Mouse (Mus musculus): ENCODE measurements around the gene Zmynd8.

Zmynd8 gene

DNA sequence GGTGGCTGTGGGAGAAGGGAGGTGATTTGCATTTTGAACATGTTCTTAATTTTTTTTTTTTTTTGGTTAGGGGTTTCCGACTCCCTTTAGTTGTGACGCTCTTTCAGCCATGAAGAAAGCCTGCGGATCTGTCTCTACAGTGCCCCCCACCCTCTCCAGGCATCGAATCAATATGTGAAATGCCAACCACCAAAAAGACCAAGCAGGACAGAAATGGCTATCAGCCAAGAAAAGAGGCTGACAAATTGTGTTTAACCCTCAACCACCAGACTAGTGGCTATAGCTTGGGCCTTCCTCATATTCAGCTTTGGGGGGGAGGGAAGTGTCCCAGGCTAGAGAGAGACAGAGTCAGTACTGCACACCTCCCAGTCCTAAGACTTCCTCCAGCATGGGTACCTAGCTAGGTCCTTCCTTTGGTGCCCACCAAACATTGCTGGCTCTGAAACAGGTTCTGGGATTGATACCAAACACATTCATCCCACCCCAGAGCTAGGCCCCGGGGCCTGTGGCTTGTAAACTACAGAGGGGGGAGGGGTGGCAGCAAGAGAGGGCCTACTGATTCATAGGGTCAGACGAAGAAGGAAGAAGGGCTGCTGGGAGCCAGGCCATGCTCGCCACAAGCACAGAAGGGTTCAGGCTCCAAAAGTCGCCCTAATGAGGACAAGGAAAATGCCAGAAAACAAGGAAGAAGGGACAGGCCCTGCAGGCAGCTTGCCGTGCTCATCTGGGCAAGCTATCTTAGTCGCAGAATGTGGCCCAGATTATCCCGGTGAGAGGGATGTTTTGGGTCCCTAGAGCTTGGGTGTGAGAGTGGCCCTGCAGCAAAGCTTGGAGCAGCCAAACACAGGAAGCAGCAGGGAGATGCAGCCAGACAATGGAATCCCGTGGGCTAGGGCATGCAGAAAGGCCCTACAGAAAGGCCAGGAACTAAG lies 40.1 kb downstream of the Zmynd8 start:
- no peak for DNase-seq (ENCODE audit: low read depth, low spot score)

DNA sequence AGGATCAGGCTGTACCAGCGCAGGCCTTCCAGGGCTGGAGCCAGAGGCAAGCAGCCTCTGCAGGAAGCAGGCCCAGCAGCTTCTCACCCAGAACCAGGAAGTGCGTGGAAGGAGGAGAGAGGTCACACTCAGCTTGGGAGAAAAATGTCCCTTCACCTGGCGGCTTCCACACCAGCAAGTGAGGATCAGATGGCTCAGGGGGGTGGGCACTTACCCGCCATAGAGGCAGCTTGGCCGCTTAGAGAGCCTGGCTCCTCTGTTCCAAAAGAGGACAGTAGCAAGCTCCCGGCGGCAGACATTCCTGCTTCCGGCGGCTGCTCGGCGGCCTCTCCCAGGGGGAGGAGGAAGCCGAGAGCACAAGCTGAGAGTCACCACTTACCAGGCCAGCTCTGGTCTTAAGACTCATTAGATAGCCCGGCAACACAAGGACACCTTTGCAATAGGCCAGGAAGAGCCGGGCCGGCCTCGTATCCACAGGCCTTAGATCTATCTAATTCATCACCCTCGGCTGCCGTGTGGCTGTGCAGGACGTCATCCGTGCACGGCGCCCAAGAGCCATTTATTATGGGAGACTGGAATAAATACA lies 40.9 kb downstream of the Zmynd8 start:
- no peak for DNase-seq (ENCODE audit: low read depth, low spot score)

DNA sequence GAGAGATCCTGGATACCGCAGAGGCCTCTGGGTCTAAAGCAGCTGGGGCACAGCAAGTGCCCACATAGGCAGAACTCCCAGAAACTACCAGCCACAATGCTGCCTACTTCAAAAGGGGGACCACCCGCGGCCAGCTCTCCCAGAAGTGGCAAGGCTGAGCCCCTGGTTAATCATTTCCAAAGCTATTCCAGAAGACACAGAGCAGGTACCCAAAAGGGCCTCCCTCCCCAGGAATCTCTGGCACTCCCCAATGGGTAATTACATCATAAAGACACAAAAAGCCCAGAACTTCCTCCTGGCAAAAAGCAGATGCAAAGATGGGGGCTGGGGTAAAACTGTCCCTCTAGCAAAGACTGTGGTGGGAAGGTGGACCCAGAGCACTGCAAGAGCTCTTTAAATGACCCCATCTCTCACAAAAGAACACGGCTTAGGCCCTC lies 41.4 kb downstream of the Zmynd8 start:
- no peak for DNase-seq (ENCODE audit: low read depth, low spot score)

DNA sequence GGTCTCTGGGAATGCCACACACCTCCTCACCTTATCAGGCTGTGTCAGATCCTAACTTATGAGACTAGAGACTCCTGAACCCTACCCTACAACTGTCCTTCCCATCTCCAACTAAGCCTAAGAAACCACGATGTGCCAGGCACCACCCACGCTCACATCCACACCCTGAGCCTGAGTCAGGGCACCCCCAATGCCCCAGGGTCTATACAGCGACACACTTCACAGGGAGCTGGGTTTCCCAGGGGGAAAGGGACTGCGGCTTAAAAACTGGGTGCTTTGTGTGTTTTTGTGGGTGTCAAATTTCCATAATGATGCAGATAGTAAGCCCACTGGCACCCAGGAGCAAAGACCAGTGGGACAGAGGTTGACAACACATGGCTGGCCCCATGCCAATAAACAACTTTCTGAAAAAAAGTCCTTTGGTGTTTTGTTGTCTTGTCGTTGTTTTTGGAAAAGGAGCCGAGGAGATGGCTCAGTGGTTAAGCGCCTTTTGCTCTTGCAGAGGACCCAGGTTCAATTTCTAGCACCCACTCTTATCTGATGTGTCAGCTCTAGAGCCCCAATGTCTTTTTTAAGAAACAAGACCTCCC lies 42.1 kb downstream of the Zmynd8 start:
- no peak for DNase-seq (ENCODE audit: low read depth, low spot score)

DNA sequence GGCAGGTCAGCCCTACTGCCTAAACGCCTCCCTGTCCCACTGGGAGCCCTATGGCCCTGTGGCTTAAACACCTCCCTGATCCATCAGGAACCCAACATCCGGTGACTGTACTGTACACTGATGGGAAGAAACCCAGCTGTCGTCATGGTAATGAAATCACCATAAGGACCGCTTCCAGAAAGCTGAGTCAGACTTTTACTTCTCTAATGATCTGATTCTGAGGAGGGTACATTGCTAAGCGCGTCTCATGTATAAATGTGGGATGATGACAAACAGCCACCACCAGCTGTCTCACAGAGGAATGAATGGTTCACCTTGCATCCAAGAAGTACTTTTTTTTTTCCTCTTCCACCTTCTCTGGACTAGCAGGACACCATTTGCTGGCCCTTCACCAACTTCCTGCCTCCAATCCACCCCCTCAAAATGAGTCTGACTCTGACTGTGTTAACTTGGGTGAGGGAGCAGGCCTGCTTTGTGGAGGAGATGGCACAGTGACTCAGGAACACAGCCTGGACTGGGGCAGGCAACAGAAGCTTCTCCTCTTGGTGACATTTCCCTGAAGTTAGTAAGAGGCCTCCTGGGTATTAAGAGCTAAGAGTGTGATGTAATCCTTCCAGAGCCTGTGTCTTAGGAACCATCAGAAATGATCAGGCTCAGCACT lies 43.0 kb downstream of the Zmynd8 start:
- DNase-seq (ENCODE audit: low read depth, low spot score), result no peak

DNA sequence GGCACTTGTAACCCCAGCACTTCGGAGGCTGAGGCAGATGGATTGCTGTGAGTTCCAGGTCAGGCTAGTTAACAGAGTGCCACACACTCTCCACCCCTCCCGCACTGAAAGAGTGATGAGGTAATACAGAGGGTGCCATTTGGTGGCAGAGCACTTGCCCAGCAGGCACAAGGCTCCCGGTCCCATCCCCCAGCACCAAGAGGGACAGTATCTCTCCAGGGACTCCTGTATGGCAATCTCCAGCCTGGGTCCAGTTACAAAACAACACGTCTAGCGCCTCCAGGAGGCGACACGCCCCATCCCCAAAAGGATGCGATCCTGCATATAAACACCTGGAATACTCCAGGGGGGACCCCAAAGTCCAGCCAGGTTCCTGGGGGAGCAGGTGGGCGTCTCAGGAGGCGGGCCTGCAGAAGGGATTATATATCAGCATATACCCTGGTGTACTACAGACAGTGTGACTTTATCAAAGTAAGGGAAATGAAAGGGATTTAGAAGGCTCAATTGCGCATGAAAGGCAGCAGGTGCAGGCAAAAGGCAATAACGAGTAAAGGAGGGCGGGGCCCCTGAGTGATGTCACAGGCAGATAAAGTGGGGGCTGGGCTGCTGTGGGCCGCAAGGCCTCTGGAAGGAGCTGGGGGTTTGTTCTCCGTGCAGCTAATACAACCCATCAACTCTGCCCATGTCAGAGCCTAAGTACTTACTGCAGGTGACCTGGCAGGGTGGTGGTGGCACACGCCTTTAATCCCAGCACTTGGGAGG lies 44.4 kb downstream of the Zmynd8 start:
- DNase-seq (ENCODE audit: low read depth, low spot score), result no peak

DNA sequence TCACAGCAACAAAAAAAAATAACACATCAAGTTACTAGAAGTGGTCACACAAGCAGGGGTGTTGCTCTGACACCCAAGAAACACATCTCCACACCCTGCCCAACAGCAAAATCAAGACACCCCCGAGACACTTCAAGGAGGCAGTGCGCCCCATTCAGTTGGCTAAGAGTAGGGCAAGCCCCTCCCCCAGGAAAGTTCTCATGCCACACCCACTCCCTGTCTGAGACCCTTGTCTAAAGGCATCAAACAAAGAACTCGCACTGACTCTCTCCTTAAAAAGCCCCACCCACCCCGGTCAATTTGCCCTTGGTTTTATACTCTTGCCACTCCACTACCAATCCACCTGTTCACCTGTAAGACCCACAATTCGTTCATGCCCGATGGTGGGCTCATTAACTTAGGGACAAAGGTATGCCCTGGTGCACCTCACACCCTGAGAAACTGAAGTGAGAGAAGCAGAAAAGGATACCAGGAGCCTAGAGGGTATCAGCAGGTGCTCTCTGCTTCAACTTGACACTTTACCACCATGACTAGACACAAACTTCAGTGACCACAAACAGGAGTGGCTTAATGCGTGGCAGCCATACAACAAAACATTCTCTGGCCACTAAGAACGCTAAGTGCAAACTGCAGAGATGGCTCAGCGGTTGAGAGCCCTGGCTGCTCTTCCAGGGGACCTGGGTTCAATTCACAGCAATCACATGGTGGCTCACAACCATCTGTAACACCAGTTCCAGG lies 45.8 kb downstream of the Zmynd8 start:
- no peak for DNase-seq (ENCODE audit: low read depth, low spot score)

DNA sequence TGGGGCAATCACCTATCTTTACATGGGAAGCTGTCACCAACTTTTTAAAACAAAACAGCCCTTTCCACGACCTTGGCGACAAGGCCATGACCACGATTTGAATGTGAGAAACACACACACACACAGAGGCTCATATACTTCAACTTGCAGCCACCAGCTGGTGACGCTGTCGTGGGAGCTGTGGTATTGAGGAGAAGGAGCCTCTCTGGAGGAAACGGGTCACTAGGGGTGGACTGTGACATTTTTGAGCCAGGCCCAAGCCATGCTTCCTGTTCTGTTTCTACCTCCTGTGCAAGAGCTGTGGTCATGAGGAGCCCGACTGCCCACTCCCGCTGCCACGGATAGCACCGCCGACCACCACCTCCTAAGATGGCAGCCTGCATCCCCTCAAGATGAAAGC lies 46.4 kb downstream of the Zmynd8 start:
- no peak for DNase-seq (ENCODE audit: low read depth, low spot score)

DNA sequence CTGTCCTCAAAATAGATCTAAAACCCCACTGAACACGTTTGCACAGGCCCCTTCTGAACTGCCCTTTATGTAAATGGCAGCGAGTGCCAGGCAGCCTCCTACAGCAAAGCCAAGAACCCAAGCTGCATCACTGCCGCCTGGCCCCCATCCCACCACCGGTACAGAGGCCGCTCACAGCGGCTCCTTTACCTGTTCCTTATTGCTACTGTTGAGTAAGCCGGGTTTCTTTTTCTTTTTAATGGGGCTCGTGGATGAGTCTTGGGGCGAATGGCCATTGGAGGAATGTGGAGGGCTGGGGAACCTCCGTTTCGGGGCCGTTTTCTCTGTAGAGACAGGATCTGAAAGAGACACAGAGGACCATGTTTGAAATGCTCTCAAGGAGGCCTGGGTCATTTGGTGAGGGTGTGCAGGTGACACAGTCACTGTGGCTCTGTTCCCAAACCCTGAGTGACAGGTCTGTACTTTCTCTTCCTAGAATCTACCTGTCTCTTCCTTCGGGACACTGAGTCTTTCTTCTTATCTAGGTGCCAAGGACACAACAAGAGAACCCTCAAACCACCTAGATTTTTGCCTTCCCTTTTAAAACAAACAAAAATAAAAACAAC lies 46.9 kb downstream of the Zmynd8 start:
- no peak for DNase-seq (ENCODE audit: low read depth, low spot score)

DNA sequence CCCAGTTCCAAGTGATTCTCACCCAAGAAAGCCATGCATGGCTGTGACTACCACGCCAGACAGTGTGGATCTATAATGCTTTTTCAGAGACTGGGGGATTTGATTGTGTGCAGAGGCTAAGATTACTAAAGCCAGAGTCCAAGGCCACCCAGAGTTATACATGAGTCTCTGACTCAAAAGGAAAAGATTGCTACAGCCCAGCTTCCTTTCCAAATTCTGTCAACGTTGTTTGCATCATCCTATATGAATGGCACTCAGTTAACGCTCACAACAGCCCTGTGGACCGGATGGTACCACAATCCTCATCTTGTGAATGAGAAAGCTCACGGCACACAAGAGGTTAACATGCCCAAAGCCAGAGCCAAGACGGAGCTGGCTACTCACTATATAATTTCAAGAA lies 48.0 kb downstream of the Zmynd8 start:
- no peak for DNase-seq (ENCODE audit: low read depth, low spot score)

DNA sequence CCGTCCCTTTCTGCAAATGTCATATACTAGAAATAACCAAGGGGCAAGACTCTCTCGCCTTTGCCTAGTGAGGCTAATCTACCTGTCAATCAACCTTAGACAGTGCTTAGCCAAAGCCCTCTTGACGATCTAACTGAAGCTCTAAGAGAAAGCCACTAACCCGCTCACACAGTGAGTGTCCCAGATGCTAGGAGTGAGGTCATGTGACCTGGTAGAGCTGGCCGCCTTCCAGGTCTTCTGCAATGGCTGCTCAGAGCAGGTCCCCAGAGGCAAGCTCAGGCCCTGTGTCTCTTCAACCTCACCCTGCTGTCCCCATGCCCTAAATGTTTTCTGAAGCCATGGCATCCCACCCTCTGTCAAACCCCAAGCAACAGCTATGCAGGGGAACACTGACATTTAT lies 49.7 kb downstream of the Zmynd8 start:
- DNase-seq (ENCODE audit: low read depth, low spot score), result no peak

DNA sequence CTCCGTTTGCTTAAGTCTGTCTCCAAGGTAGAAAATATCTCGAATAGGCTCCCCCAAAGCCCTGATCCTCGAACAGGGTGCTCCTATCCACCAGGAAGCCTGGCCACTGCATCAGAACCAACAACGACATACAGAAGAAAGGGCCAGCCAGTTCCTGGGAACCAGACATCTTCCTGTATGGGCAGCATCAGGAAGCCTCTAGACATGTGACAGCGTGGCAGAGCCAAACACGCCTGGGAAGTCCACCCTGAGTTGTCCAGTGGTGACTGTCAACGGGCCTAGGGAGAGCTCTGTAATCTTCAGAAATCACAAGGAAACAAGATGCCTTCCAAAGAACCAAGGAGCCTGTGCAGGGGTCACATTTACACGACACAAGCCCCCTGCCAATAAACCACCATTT lies 52.0 kb downstream of the Zmynd8 start:
- no peak for DNase-seq (ENCODE audit: low read depth, low spot score)

DNA sequence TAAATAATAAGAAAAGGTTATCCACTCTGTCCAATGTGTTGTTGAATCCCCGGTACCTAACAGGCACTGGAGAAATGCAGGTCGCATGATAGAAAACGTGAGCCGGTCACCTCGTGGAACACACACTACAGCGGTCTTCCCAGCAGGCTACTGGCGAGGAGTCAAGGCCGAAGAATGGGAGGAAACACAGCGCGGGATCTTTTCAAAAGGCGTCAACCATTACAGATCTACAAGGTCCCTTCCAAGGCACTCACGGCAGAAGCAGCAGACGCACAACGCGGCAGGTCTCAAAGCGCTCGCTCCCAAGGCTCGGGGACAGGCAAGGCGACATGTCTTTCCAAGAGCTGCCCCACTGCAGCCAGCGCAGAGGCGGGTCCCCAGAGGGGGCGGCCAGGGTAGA lies 53.3 kb downstream of the Zmynd8 start:
- DNase-seq (ENCODE audit: low read depth, low spot score), result no peak

DNA sequence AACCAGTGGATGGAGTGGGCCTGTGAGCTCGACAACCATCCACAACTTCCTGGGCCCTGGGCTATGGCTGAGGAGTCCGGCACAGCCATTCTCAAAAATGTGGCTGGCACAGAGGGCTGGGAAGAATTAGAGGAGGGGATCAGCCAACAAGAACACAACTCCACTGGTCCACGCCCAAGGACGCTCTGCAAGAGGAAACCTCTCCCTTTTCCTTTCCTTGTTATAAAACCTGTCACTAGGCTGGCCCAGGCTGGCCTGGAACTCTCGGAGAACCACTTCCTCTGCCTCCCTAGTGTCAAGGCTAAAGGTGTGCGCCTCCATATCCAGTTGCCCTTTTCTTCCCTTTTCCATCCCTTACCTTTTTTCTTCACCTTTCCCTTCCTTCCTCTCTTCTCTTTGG lies 55.5 kb downstream of the Zmynd8 start:
- no peak for DNase-seq (ENCODE audit: low read depth, low spot score)

DNA sequence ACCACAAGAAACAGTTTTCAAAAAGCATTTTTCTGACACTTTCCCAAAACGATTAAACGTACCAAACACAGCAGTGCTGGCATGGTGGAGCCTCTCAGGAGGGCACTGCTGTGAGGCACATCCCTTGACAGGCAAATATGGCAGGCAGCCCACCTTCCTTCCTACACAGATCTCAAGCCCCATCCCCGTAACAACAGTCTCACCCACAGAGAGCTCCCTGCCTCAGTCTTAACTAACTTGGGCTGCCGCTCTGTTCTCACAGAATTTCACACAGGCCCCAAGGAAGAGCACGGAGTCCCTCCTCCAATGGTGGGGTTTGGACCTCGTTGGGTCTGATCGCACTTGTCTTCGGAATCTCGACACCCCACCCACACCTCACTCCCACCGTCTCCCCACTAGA lies 56.6 kb downstream of the Zmynd8 start:
- DNase-seq (ENCODE audit: low read depth, low spot score), result no peak

DNA sequence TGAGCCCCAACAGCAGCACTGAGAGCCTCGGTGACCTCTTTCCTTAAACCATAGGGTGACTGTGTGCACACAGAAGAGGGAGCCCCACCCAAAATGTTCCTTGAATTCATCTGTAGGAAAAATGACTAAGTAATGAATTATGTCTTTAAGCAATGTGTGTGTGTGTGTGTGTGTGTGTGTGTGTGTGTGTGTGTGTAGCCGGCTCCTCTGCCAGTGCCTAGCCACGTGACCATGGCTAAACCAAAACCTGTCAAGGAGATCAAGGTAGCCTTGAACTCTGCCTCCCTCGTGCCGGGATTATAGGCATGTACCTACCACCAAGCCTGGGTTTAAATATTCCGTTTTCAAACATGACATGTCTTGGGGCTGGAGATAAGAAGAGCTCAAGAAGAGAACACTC lies 57.0 kb downstream of the Zmynd8 start:
- no peak for DNase-seq (ENCODE audit: low read depth, low spot score)

DNA sequence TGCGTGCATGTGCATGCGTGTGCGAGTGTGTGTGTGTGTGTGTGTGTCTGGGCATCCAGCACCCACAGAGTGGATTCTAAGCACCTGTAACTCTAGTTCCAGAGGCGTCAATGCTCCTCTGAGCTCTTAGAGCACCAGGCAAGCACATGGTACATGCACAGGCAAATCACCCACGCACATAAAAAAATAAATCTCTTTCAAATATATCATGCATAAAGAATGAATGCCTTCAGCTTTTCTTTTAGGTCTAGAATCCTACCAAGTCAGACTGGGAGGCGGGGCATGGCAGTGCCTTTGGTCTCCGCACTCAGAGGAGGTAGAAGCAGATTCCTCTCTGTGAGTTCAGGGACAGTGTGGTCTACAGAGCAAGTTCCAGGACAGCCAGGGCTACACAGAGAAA lies 58.0 kb downstream of the Zmynd8 start:
- no peak for DNase-seq (ENCODE audit: low read depth, low spot score)

DNA sequence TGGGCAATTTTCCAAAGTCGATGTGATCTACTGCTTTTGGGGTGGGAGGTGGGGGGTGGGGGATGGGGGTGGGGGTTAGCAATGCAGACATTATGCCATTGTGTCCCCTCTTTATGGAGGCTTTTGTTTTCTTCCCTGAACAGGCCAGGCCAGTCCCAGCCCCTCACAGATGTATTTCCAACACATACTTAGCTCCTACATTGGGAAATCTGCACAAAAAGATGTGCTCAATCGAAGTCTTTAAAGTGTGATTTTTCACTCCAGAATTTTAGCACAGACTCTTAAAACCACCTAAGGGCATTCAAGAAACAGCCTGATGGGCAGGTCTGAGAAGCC lies 59.5 kb downstream of the Zmynd8 start:
- DNase-seq (ENCODE audit: low read depth, low spot score), result no peak

DNA sequence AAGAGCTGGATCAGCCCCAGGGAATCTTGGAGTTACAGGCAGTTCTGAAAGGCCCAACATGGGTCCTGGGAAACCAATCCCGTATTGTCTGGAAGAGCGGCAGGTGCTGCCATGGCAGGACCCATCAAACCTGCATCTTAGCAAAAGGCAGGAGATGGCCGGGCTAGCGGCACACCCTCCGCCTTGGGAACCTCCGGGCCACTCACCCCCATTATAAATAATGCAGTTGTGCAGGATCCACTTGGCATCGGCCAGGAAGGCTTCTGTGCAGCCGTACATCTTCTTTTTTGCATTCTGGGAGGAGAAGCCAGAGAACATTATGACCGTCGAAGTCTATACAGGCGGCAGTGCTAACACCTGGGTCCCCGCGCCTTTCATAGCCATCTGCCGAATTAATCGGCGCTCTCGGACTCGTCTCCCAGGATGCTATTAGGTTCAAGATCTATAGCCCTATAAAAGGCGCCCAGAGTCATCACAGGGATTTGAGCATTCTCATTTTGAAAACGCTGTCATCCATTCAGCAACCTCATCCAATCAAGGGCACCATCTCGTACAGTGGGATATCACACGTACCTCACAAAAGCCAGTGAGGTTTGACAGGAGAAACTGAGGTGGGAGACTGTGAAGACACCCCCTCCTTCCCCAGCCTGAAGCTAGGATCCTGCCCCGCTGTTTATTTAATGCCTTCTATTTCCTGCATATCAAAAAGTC lies 60.1 kb downstream of the Zmynd8 start:
- DNase-seq (ENCODE audit: low read depth, low spot score), result no peak

DNA sequence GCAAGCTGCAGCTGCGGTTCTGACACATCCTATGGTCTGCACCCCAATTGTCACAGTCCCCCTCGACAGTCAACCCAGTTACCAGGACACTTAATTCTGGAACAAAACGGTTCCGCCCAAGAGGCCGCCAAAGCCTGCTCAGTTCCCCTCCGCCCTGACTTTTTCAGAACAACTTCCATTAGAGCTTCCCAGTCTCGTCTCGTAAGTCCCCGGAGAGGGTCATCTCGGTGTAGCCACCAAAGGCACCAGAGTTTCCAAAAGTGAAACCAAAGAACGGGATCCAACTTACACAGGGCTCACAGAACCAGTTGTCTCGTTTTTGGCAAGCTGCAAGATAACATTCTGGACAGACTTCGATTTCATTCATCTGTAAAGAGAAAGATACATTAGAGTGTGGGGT lies 64.2 kb downstream of the Zmynd8 start:
- no peak for DNase-seq (ENCODE audit: low read depth, low spot score)
